Mouse (Mus musculus) left cerebral cortex, postnatal 25 days (tissue): Measurements from ENCODE around the gene Itga2b. TPM values are rescaled to one million over a fixed set of nuclear protein-coding genes. Genes with fewer than 3 reads are reported as not detected.

Source experiments
- DNase-seq, 2 experiments: peaks; one replicate each; pipeline ENCODE4 v3.0.0; 2022; ENCODE audit warnings: low spot score in 2 of 2, mixed read lengths in 1 of 2
- intact Hi-C: fragments of 180-260 bp; cut with DNase I; formaldehyde crosslinking; loops from one replicate; pipeline ENCODE4 v1.15.1; 2025
- total RNA-seq, 2 experiments: library from RNA; stranded (reverse); gene quantifications; 2 replicates each; pipeline ENCODE4 v1.2.3; 2021

Itga2b gene
- total RNA-seq, 2 experiments from 2014 or later: 2.2 to 3.5 TPM

- intact Hi-C loops: no loop called here
- DNase-seq: no peak
These were observed 5.0 kb downstream of the Itga2b start for GRCm38 (mm10) chr11:102464901-102465300.

- DNase-seq: no peak
- intact Hi-C loops: no loop called here
These were observed 8.2 kb downstream of the Itga2b start for GRCm38 (mm10) chr11:102461764-102462163.

- intact Hi-C loops: no loop called here
- no peak for DNase-seq
These were observed 9.4 kb downstream of the Itga2b start for GRCm38 (mm10) chr11:102460541-102460940.

DNA sequence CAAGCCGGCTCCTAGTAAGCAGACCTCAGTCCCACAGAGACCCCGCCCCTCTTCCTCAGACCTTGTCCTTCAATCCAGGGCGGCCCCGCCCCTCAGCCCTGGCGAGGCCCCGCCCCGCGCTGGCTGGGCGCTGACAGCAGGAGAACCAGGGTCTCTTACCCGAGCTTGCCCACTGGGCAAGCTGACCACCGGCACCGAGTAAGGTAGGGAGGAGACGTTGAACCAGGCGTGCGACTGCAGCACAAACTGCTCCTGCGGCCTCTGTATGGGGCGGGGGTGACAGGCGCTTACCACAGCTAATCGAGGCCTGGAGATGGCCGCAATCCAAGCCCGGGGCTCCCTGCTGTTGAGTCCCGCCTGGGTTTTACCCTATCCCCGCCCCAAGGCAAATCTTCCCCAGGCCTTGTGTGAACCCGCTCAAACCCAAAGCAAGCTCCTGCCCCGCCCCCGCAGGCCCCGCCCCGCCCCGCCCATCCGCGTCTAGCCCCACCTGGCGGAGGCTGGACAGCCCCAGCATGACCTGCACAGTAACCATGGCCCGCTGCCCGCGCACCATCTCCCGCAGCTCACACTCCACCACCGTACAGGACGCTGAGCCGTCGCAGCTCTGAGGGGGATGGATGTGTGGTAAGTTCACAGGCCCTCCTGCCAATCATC, 14.1 kb downstream of the Itga2b start:
- intact Hi-C loops: no loop called here
- peak; percentile 49 to 54 for DNase-seq

GRCm38 (mm10) chr11:102453131-102453530, 16.8 kb downstream of the Itga2b start:
- DNase-seq: no peak
- intact Hi-C loops: no loop called here

DNA sequence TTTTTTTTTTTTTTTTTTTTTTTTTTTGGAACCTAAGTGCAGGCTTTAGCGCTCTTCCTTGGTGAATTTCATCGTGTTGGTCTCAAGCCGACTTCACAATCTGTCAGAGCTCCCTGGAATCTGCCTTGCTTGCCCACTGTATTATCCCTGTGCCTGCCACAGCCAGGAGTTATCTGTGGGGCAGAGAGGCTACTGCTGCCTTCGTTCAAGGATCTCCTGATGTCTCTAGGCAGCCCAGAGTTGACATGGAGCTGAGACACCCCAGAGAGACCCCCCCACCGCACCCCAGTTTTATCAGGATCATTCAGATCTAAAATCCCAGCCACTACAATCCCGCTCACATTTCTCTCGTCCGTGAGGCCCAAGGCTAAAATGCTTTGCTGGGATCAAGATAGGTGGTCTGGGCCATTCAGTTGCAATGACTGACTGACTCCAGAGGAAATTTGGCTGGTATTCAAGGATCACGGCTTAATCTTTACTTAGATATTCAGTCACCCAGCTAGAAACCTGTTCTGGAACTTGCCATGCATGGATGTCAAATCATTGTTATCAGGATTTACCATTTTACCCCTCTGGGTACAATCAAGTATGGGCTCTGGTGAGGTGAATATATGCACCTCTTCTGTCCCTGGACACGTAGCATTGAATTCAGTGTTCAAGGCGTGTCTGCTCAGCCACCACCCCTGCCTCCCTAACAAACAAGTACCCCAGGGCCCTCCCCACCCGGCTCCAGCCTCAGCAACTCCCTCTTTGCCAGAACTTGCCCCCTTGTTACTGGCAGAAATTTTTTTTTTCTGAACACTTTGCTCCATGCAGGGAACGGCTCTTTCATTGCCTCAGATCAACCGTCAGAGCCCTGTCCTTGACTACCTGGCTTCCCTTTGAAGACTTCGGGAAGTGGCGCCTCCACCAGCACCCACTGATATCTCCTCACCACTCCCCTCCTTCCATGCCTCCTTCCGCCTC, 20.6 kb downstream of the Itga2b start:
- intact Hi-C loops: no loop called here
- peak in 1 of 2 experiments; percentile 76 for DNase-seq

DNA sequence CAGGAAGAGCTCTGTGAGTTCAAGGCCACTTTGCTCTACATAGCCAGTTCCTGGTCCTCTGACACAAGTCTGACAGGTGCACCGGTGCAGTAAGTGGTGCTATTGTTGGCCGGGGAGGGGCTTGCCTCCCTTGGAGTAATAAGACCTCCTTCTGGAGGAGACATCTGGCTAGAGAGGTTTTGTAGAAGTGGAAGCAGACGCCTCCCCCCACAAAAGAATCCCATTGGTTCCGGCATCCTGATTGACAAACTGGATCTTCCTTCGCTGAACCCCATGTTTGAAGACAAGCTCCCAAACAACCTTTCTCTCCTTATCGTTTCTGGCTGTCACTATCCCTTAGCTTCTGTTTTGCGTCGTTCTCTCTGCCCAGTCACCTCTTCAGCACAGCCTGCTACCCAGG, 21.6 kb downstream of the Itga2b start:
- intact Hi-C loops: no loop called here
- peak in 1 of 2 experiments; percentile 83 for DNase-seq

DNA sequence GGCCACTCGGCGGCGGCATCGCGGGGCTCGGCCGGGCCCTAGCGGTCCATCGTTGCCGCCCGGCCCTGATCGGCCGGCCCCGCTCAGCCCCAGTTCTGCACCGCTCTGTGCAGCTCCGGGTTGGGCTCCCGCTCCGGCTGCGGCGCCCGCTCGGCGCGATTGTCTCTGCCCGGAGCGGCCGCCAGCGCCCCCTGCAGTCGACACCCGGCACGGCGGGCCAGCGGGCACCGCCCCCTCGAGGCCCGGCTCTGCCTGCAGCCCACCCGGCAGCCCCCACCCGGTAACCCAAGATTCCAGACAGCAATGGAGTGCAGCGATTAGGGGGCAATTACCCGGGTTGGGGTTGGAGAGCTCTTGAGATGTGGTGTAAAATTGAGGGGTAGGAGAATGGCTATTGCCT, 22.4 kb downstream of the Itga2b start, which contains the start of gene Fam171a2:
TSS of gene Fam171a2 (minus strand) at position 186 of the 400 bp plus-strand sequence.
- DNase-seq: peak; percentile 66 to 84
- intact Hi-C loops: no loop called here

DNA sequence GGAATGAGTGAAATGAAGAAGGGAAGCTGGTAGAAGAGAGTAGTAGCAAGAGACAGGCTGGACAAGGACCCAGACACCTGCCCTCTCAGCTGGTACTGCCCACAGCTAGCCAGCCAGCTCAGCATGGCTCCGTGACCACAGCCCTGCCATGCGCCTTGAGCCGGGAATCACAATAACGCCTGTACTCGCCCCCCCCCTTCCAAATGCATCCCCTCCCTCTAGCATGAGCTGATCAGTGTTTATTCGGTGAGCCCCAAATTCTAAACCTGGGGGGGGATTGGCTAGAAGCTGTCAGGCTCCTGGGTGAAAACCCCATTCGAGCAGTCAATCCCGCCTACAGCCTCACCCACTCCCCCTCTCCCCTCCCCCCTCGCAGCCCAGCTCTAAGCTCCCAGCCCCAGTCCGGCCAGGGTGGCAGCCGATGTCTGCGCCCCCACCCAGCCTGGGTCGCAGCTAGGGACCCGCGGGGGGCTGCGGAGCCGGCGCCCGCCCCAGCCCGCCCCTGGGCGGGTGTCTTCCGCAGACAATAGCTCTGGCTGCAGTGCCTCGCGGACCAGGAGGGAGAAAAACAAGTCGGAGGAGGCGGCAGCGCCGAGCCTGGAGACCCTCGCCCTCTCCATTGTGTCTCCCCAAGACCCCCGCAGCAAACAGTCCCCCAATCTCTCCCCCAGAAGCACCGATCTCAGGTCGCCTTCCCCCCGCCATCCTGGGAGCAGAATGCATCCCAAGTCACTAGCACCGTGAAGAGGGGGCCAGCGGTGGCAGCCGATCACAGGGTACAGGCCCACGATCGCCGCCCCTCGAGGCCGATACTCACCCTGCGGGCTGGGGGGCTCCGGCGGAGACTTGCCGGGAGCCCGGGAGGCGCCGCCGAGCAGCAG, 23.1 kb downstream of the Itga2b start:
- intact Hi-C loops: no loop called here
- no peak for DNase-seq

DNA sequence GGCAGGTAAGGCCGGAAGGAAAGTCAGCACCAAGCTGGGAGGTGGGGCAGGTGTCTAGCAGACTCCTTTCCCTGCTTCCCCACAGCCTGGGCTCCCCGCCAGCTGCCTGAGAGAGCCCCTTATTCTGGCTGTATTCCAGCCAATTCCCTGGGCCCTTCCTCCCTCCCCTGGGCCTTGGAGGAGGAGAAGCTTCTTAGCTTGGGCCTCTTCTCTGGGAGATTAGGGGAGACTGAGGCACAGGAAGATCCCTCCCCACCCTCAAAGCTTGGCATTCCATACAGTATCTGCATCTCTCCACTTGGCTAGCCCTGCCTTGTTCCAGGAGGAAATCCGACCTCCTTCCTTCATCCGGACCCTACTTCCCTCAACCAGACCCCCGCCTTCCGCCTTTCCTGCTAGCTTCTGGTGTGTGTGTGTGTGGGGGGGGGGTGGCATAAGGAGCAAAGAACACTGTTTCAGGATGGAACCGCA, 24.0 kb downstream of the Itga2b start:
- peak in 1 of 2 experiments; percentile 54 for DNase-seq
- intact Hi-C loops: no loop called here

DNA sequence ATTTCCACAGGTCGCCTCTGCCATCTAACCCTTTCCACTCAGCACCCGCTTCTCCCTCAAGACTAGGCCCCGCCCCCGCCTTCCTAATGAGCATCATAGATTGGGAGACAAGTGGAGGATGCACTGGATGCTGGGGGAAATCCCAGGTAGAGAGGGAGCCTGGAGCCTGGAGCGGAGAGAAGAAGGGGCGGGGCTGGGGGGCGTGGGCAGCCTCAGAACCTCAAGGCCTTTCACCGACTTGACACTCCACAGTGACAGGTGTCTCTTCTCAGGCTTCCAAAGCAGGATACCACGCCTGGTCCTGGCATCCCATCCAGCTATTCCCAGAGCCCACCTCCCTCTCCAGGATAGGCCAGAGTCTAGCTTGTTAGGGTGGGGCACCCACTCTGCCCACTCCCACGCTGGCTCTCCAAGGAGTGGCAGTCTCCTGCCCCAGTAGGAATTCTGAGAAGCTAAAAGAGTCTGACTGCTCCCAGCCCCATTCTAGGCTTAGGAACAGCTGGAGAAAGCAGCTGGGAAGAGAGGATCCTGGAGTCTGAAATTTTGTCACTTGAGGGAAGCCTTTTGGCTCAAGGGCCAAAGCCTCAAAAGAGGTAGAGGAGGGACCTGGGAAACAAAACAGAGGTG, 24.5 kb downstream of the Itga2b start:
- DNase-seq: peak in 1 of 2 experiments; percentile 65
- intact Hi-C loops: no loop called here

DNA sequence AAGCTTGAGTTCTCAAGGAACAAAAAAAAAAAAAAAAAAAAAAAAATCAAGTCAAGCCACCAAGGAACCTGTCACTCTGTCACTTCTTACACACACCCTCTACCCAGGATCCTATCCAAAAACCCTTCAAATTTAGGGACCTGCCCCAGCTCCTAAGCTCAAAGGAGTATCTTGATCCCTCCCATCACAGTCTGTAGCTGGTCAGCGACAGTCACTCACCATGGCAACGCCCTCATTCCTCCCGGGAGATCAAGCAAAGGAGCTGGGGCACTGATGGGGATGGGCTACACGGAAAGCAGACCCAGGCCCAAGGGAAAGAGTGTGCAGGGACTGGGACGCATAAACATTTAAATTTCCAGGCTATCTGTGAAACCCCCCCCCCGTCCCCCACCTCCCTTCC, 25.1 kb downstream of the Itga2b start:
- no peak for DNase-seq
- intact Hi-C loops: no loop called here

- intact Hi-C loops: no loop called here
These were observed 25.6 kb downstream of the Itga2b start for GRCm38 (mm10) chr11:102444321-102444720.

GRCm38 (mm10) chr11:102443740-102444139, 26.2 kb downstream of the Itga2b start:
- DNase-seq: no peak
- intact Hi-C loops: no loop called here

More at GRCm38 (mm10) chr11:102444321-102444720, 25.6 kb downstream of the Itga2b start:
- no peak for DNase-seq

DNA sequence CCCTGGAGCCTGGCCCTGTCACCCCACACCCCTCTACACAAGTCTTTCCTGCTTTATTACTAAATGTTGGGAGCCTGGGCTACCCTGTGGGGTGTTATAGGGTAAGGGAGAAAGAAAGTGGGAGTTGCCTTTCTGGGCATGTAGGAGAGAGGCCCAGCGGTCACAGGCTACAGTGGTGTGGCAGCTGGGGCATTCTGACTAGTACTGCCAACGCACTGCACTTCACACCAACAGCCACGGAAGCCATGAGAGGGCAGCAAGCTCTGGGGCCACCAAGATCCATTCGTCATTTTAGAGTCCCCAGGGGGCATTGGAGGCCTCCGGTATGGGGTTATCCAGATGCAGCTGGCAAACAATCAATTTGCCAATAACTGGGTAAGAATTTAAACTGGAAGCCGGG, 27.8 kb downstream of the Itga2b start:
- intact Hi-C loops: no loop called here

DNA sequence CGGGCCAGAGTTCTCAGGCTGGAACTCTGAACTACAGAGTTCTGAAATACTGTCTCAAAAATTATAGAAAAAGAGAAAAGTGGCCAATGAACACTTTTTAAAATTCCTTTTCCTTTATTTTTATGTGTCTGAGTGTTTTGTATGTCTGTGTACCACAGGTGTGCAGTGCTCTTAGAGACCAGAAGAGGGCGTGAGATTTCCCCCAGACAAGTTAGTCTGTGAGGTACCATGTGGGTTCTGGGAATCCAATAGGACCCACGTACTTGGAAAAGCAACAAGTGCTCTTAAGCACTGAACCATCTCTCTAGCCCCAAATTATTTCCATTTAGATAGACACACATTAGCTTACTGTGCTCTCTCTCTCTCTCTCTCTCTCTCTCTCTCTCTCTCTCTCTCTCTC, 28.5 kb downstream of the Itga2b start:
- no peak for DNase-seq
- intact Hi-C loops: no loop called here

More for the DNA sequence above, 27.8 kb downstream of the Itga2b start:
- DNase-seq: no peak

GRCm38 (mm10) chr11:102440255-102440654, 29.7 kb downstream of the Itga2b start:
- DNase-seq: no peak
- intact Hi-C loops: no loop called here

DNA sequence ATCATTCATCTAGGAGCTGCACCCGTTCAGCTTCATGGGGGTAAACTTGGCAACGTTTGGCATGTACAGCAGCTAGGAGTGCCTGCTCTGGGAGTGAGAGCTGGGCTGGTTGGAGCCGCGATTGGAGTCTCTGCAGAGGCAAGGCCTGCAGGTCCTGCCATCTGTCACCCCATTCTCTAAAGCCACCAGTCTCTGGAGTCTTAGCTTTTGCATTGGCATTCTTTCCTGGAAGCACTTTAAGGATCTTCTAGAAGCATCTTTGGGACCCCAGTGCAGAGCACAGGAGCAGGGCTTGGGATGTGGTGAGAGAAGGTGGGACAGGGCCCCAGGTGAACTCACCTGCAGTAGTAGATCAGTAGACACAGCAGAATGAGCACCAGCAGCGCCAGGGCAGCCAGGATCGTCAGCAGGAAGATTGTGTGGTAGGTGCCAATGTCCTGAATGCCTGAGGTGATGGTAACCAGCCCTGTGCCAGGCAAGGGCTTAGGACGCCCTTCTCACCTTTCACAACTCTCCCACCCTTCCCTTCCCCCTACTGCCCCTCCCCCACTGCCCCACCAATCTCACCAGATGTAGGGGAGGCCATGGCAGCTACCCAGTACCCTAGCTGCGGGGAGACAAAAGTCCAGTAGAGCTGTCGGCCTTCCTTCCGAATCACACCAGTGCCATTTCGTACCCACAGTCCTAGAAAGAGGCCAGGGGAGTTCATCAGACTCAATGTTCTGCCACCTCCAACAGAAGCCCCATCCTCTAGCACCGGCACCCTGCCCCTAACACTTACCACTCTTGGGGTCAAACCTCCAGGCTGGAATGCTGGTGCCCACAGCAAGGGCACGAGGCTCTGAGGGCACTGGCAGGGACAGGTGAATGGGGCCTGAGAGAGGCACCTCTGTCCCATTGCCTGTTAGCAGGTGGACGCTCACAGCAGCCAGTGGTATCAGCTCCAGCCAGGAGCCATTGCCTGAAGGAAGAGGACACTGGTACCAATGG, 30.5 kb downstream of the Itga2b start:
- peak in 1 of 2 experiments; percentile 34 for DNase-seq
- intact Hi-C loops: loop anchor here (5.0 kb wide), 1 partner anchor 42 kb away; no protein-coding TSS in a partner anchor
